ENCODE assay signal across 8 mouse cellular contexts in genomic region chr5:38038274-38038673, GRCm38 (mm10). TPM values are rescaled to one million over a fixed set of nuclear protein-coding genes. Genes with fewer than 3 reads are reported as not detected.
DNase-seq lines count a peak whose midpoint lies in the region; TF ChIP-seq lines count a peak whose summit lies in the region.

No protein-coding gene starts in this region.

- no peaks in the 10 kb centered on the region for H3K4me1 ChIP-seq in embryonic fibroblast, embryonic 13.5 days (ENCODE audit: control insufficient read depth, insufficient read depth, low read length)
- 0 out of 2 replicates have a peak, but pooled peaks cover 5% of the 10 kb centered on the region for H3K4me1 ChIP-seq in kidney, adult 2 months (ENCODE audit: control insufficient read depth, insufficient read depth, low read length)

- H3K4me3 ChIP-seq in gastrocnemius, adult 2 months = peak overlapping the region; percentile 84
- peak overlapping the region; percentile 66 for H3K4me3 ChIP-seq in embryonic fibroblast, embryonic 13.5 days (ENCODE audit: insufficient read depth, low read length)
- H3K4me3 ChIP-seq in kidney, adult 2 months (ENCODE audit: insufficient read depth, low read depth, low read length) = peak overlapping the region; percentile 58

- 21% methylated on average over 9 of the region's 9 CpGs for WGBS in kidney, adult 2 months

- intact Hi-C loops in gastrocnemius, adult 2 months (cut with DNase I) = no loop called here
- intact Hi-C loops in gastrocnemius, postnatal 14 days (cut with DNase I; ENCODE audit: low total_unique reads) = no loop called here

- TF ChIP-seq CTCF in gastrocnemius, adult 2 months (IDR thresholded peaks at IDR 0.05) = no peak
- no peak for TF ChIP-seq CTCF in embryonic fibroblast, embryonic 13.5 days (IDR thresholded peaks at IDR 0.05; ENCODE audit: borderline replicate concordance, insufficient read depth, low read length)
- no peak for TF ChIP-seq CTCF in kidney, adult 2 months (conservative IDR thresholded peaks at IDR 0.05; ENCODE audit: insufficient read depth, insufficient read length, low read depth, low read length)

- TF ChIP-seq POLR2A in embryonic fibroblast, embryonic 13.5 days (IDR thresholded peaks at IDR 0.05; ENCODE audit: low read depth, low read length) = no peak
- no peak for TF ChIP-seq POLR2A in kidney, adult 2 months (IDR thresholded peaks at IDR 0.05; ENCODE audit: low read depth, low read length)

- H3K27me3 ChIP-seq in kidney, adult 2 months (replicated peaks; ENCODE audit: control insufficient read depth, insufficient read depth, low read length) = no peaks in the 10 kb centered on the region

- DNase-seq in gastrocnemius, adult 2 months = no peak
- DNase-seq in gastrocnemius, adult 8-10 months (ENCODE audit: low spot score in 2 of 2) = no peak
- peak; percentile 64 for DNase-seq in MEL-GATA-1-ER (ENCODE audit: extremely low read depth, low read depth)
- DNase-seq in kidney, adult 2 months = peak; percentile 13
- peak; percentile 4 for DNase-seq in lung, postnatal 36 days
- no peak for DNase-seq in ovary, postnatal 14 days (ENCODE audit: low spot score)
- no peak for DNase-seq in gastrocnemius, postnatal 14 days

- peak overlapping the region; percentile 91 for H3K27ac ChIP-seq in gastrocnemius, adult 2 months
- H3K27ac ChIP-seq in embryonic fibroblast, embryonic 13.5 days (ENCODE audit: insufficient read depth, low read length) = no peak overlapping the region
- no peak overlapping the region for H3K27ac ChIP-seq in kidney, adult 2 months (ENCODE audit: insufficient read depth, low read depth, low read length)

- no peaks in the 10 kb centered on the region for H3K36me3 ChIP-seq in kidney, adult 2 months (ENCODE audit: control insufficient read depth, insufficient read depth, low read length)

RNA-seq across cellular contexts. Expression of gene Stx18, which starts 0.3 kb away (rescaled TPM):
- 10 to 100 TPM; 14.3 to 15.1 TPM for total RNA-seq in gastrocnemius, adult 2 months (2021)
- total RNA-seq in gastrocnemius, adult 8-10 months (2022) = 10 to 100 TPM; 10.6 to 13.3 (median 12.6) TPM
- 36.1 and 40.8 TPM in 2 replicates for polyA plus RNA-seq in embryonic fibroblast, embryonic 13.5 days (2011; ENCODE audit: insufficient read length, low read depth, missing spikeins)
- 25.7 and 32.2 TPM in 2 replicates for polyA plus RNA-seq in kidney, adult 2 months (2012; rRNA removed)
- total RNA-seq in gastrocnemius, postnatal 14 days (2021) = 10 to 100 TPM; 14.7 to 16.2 TPM

Comparison
In these comparisons a context has a peak if more than half of its experiments do, and no peak if none do; other contexts are left out.
1. DNase-seq: peak in MEL-GATA-1-ER (single experiment), kidney, adult 2 months (single experiment) and lung, postnatal 36 days (single experiment); none in gastrocnemius, adult 2 months (single experiment), gastrocnemius, adult 8-10 months (0 of 2), ovary, postnatal 14 days (single experiment) and gastrocnemius, postnatal 14 days (single experiment).
2. Peak in every context shown above with its lines, with median percentiles within 50 percentile points of each other: H3K4me3 ChIP-seq.